Mouse (Mus musculus) gastrocnemius, postnatal 14 days (tissue): ENCODE data around the gene Rtkn. TPM values are rescaled to one million over a fixed set of nuclear protein-coding genes. Genes with fewer than 3 reads are reported as not detected.

Experiments
- DNase-seq: peaks from one replicate; pipeline ENCODE4 v3.0.0; 2021; ENCODE audit warnings: mixed read lengths
- intact Hi-C: fragments of 180-260 bp; cut with DNase I; formaldehyde crosslinking; loops from one replicate; pipeline ENCODE4 v1.15.1; 2025; ENCODE audit warnings: low total_unique reads
- total RNA-seq, 2 experiments: library from RNA; stranded (reverse); gene quantifications; 2 replicates each; pipeline ENCODE4 v1.2.3; 2021

The Rtkn gene
- total RNA-seq, 2 experiments from 2014 or later = 13.0 to 16.5 TPM

DNA sequence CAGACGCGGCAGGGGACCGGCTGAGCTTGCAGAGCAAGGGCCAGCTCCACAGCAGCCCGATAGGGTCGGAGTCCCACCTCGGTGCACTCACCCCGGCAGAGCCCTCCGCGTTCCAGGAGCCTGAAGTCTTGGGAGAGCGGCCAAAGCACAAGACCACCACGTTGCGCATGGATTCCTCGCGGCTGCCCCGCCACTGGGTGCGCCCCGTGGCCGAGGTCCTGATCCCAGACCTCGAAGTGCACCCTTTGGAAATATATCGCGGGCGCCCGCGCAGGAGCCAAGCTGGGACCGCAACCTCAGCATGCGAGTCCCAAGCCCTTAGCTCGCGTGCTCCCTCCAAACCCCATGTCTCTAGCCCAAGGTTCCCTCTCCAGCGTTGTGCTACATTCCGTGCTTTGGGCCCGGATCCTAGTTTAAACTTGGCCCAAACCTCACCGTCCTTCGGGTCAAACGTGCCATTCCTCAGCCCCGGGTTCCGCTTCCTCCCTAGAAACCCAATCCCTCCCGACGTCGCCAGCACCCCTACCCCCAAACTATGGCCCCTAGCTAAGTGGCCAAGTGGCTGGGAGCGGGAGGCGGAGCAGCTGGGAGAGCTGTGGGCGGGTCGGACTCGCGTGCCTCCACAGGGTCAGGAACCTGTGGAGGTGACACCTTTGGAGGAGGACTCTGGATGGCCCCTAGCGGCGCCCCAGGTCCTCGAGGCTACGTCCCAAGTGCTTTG lies 26.8 kb downstream of the Rtkn start:
- intact Hi-C loops = loop anchor here (5.0 kb wide), 1 partner anchor 45 kb away; the partner anchor contains the start of gene Mogs
- DNase-seq = peak; percentile 53

DNA sequence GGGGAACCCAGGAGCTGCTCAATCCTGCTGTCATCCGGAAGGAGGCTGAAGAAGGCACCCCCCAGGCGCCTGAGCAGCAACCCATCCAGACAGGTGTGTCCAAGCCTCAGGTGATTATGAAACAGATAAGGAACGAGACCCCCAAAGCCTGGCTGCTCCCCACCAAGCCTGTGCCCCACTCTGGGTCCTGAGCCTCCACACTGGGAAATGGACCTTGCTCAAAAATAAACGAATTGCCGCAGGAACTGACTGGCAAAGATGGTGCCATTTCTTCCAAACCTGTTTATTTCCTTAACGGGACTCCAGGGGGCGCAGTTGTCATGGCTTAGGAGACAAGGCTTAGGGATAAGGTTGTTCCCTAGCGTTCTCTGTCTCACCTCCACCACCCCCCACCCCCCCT lies 27.4 kb downstream of the Rtkn start:
- intact Hi-C loops = loop anchor here (5.0 kb wide), 1 partner anchor 45 kb away; the partner anchor contains the start of gene Mogs
- peak; percentile 54 for DNase-seq

DNA sequence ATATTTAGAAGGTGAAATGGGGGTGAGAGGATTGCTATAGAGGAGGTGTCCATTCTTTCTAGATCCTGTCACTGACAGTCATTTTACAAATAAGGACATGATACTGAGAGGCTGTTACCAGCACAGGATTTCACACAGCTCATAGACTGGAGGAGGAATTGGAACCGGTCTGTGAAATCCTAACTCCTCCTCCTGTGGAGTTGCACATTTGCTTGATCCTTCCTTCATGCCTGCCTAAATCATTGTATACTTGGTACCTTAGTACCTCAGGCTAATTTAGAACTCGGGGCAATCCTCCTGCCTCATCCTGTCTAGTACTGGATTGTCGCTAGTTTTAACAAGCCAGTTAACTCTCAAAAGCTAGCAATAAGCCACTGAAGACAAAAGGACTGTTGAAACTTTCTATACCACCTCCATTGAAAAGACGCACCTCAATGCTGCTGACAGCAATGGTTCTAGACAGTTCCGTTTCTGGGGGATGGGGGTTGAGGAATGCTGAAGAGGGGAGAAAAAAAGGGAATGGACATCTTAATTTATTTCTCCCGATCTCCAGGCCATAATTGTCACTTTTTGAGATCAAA lies 29.9 kb downstream of the Rtkn start:
- DNase-seq = no peak
- intact Hi-C loops = no loop called here

DNA sequence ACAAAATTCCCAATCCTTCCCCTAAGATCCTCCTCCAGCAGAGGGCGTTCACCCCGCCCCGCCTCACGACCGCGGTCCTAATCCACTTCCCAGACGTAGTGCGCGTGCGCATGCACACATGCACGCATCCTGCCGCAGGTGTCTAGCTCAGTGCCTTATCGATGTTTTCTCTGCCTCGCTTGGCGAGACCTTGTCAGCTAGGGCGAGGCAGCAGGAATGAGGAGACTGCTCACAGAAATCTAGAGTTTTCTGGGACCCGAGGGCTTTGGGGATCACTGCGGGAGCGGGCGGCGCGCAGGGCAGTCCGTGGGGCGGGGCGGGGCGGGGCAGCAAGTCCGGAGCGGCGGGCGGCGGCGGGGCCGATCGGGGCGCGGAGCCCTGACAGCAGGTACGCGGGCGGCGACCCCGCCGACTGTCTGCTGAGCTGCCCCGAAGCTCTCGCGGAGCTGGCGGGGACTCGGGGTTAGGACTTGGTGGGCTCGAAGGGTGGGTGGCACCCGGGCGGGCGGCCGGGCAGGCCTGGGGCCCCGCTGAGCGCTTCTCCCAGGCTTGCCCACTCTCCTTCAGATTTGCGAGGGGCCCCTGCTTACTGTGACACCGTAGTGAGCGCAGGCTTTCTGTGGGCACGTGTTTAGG lies 30.5 kb downstream of the Rtkn start, which contains the start of gene Dctn1:
TSS of gene Dctn1 (plus strand) at position 314 of the 636 bp plus-strand sequence.
- intact Hi-C loops = no loop called here
- DNase-seq = peak; percentile 95

DNA sequence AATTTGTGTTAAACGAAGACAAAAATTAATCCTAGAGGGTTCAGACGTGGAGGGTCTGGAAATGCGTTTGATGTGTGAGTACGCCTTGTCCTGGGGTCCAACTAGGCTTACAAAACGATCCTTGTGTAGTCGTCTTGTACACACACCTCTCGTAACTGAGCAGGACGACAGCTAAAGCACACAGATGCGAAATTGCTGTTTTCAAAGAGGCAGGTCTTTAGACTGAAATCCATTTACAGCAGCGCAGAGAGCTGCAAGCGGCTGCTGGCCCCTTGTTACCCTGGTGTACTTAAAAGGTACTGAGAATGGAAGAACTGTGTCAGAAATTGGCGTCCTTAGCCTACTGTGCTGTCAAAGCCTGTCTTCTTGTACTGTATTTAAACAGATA lies 31.0 kb downstream of the Rtkn start:
- DNase-seq = no peak
- intact Hi-C loops = no loop called here

DNA sequence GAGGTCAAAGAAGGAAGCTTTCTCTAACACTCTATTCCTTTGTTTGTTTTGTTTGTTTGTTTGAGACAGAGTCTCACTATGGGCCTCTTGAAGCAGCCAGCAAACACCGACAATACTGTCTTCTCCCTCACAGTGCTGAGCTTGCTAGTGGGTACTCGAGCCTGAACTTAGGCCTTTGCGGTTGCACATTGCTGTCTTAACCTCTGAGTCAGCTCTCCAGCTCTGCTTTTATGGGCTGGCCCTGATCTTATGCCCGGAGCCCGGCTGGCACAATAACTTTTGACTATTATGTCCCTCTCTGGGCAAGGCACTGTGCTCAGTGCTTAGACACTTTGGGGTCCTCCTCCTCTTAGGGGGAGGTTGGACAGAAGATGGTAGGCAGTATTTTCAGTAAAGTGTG lies 34.6 kb downstream of the Rtkn start:
- DNase-seq = no peak
- intact Hi-C loops = no loop called here

DNA sequence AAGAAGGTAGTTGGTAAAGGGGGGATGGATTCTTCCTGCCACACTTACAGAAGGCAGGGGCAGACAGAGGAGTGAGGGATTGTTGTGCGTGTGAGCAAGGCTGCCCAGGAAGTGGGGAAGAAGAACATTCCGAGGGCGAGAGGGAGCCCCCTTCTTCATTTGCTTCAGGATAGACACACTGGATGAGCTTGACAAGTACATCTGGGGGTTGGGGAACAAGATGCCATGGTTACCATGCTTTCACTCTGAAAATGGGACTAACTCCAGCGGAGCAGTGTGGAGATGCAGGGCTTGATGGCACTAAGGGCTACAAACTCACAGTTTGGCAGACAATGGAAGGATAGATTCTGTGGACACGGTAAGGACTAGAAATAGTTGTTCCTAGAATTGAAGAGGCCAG lies 35.8 kb downstream of the Rtkn start:
- intact Hi-C loops = no loop called here
- no peak for DNase-seq

DNA sequence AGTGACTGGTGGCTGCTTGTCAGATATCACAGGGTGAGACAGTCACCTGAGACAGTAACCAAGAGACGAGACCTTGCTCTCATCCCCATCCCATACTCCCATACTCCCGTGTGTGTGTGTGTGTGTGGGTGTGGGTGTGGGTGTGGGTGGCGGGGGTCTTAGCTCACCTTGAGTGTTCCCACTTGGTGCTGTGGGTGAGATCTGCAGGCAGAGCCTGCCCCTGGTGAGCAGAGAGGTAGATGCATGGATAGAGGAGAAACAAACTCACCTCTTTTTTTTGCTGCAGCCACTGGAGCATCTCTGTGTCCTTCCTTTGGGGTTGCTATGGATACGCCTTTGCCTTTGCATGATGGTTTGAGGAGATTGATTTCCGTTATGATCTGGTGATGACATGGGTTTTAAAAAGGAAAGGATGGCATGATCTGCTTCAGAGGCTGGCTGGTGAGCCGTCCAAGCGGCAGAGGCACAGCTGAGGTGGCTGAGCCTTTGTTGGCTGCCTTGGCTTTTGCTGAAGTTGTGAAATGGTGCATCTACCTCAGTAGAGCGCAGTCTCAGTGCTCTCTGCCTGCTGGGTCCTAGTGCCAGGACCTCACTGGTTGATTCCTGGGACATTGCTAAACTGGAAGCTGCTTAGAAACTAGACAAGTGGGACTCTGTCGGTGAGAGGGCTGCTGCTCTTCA lies 37.1 kb downstream of the Rtkn start:
- no peak for DNase-seq
- intact Hi-C loops = no loop called here

DNA sequence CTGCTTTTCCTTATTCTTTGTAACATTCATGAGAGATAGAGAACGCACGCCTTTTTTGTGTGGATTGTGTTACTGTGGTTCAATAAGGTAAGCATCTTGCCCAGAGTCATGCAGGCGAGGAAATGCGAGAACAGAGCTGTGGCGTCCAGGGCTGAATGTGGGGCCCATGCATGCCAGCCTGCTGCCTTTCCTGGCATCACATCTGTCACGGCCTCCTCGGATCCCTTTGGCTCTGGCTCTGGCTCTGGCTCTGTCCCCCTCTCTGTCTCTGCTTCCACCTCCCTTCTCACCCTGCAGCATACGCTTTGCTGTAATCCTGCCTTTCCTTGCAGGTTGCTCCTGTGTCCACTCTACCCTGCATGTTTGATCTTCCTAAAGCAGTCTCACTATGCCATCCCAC lies 40.7 kb downstream of the Rtkn start:
- peak; percentile 68 for DNase-seq
- intact Hi-C loops = no loop called here

DNA sequence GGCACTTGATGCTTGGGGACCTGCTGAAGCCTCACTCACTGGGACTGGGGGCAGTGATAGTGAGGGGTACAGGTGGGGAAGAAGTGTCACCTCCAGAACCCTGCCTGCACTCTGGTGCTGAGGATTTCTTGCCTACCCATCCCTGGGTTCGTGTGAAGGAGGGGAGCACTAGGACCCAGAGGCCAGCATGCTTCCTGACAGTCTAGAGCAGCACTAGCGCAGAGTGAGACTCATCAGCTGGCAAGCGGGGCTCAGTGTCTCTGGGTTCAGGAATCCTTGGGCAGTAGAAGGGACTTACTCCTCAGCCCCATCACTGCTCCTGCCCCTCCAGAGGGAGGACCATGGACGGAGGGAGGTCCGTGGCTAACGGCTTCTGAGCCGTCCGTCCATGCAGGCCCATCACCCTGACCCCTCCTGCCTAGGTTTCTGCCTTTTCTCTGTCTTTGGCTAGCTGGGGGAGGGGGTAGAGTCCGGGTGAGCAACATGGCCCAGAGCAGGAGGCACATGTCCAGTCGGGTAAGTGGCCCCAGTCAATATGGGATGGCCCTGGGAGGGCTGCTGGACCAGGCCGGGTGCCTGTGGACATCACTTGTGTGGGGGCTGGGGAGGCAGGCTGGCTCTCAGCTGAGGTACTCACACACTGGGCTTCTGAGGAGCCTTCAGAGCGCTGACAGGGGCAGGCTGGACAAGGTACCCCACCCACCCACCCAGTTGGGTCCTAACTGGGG lies 44.3 kb downstream of the Rtkn start:
- intact Hi-C loops = no loop called here
- DNase-seq = peak; percentile 59

DNA sequence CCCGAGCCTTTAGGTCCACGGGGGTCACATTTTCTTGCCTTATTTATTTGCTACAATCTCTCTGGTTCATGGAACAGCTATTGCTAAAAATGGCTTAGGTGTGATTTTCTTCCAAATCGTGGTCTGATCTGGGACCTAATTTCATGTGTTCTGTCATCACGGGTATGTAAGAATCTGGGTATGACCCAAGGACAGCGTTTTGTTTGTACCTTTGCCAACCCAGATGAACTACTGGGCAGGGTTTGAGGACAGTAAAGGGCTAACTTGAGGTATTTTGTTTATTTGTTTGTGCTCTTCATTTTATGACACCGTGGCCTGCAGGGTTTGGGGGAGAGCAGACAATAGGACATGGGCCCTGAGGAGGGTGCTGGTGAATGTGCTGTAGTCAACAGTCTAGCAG lies 45.3 kb downstream of the Rtkn start:
- intact Hi-C loops = no loop called here
- DNase-seq = no peak

DNA sequence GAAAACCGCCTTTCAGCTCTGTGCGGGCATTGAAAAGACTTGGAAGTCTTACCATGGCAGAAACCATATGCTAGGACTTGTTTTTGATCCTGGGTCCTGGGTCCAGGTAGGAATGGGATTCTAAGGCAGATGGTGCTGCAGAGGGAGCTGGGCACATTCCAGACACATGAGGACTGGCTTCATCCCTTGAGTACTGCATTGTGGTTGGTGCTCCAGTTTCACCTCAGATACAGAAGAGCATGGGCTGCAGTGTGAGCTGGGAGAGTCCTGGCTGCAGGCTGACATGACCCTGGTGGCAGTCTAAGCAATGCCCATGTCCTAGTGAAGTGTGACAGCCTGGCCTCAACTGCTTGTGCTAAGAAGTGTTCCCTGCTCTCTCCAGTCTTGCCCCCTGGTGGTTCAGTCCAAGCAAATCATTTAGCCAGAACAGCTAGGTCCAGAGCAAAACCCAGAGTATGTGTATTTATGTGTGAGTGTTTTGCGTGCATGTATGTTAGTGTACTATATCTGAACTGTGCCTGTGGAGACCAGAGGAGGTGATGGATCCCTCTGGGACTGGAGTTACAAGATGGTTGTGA lies 49.7 kb downstream of the Rtkn start:
- intact Hi-C loops = no loop called here
- DNase-seq = no peak

DNA sequence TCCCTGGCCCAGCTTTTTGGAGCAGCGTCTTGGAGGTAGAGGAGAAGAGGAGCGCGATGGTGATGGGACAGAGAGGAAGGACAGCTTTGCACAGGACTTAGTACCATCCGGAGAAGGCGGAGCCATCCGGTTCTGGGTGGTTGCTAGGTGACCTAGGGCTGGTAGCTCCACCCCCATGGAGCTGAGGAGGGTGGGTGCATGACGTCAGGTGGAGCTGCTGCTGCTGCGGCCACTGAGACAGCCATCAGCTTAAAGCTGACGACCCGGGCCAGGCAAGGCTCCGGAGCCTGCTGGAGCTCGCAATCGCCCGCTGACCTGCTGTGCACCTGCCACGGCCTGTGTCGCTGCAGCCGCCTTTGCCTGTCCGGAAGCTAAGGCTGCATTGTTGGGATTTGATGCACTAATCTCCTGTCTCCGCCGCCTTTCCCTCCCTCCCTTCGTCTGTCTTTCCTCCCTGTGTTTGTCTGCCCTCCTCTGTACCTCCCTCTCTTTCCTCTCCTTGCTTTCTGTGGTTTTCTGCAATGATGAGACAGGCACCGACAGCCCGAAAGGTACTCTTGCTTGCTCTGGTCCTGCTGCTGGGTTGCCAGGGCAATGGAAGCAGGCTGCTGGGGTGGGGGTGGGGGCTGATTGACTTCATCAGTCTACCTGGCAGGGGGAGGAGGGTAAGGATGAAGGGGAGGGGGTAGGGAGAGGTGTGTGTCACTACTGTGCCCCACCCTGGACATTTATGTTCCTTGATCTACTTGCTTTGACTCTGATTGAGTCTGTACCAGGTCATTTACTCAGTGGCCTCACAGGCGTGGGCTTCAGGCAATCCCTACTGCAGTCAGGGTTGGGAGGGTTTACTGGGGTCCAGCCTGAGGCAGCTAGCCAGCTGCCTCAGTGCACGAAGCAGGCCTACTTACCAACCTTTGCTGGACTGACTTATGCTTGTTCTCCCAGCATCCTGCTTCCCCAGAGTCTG lies 50.9 kb downstream of the Rtkn start:
- intact Hi-C loops = no loop called here
- peak; percentile 69 for DNase-seq

DNA sequence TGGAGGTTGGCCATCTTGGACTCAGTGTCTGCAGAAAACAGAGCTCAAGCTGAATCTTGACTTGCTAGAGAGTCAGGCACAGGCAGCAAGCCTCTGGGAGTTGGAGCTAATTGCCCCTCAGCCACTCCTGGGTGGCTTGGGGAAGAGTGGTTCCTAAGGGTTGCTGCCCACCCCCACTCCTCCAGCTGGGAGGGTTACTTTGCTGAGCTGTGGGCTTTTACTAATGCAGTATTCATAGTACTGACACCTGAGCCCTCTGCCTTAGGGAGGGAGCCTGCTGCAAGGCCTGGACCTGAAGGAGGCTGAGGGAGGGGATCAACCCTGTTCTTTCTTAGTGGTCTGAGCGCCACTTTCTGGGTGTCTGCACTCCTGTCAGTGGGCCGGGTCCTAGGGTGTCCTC lies 51.7 kb downstream of the Rtkn start:
- intact Hi-C loops = no loop called here
- DNase-seq = no peak

DNA sequence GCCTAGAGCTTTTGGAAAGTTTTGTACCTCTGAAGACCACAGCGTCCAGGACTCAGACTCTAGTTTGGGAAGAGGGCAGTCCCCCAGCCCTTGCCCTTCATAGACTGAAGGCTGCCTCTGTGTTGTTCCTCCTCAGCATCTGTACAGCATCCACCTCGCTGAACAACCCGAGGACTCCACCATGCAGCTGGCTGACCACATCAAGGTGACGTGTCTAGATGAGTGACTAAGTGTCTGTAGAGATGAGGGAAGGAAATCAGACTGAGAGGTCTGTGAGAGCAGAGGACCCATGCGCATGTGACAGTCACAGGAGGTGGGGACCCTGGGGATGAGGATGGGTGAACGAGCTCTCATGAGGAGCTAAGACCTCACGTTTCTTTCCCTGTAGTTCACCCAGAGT lies 58.3 kb downstream of the Rtkn start:
- intact Hi-C loops = no loop called here
- no peak for DNase-seq

DNA sequence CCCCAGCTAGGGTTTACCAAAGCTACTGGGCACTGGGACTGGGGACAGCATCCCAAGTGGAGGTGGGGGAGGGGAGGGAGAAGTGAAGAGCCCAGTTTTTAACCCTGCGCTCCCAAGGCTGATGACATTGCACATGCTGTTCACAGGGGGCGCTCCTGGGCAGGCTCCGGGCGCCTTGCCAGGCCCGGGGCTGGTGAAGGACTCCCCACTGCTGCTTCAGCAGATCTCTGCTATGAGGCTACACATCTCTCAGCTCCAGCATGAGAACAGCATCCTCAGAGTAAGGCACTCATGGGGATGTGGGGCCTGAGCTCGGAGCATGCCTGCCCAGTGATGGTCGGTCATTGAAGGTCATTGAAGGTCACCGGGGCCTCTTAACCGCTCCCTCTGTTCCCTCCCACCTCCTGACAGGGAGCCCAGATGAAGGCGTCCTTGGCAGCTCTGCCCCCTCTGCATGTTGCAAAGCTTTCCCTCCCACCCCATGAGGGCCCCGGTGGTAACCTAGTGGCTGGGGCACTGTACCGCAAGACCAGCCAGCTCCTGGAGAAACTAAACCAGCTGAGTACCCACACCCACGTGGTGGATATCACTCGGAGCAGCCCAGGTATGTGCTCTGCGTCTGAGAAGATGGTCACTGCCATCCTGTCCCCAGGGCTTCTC lies 62.2 kb downstream of the Rtkn start:
- peak; percentile 47 for DNase-seq
- intact Hi-C loops = no loop called here
